Mouse (Mus musculus) stomach, embryonic 16.5 days (tissue): ENCODE data around the gene Srsf3. TPM values are rescaled to one million over a fixed set of nuclear protein-coding genes. Genes with fewer than 3 reads are reported as not detected.

Source experiments
- ATAC-seq: fragments of 200-750 bp; cut with Nextera tagmentation; 2 replicates; pipeline ENCODE4 v1.8.0; 2017; ENCODE audit warnings: moderate number of reproducible peaks, moderate TSS enrichment; ENCODE audit not compliant: insufficient read depth, low FRiP score
- H3K27ac ChIP-seq: fragments of 300-500 bp; sonication (generic); 2 replicates; pipeline ENCODE4 v1.5.1; 2014; ENCODE audit warnings: low read length
- H3K27me3 ChIP-seq: fragments of 300-500 bp; sonication (generic); 2 replicates; pipeline ENCODE4 v1.6.1; 2014; ENCODE audit warnings: low read length, control low read depth, mixed read lengths; ENCODE audit not compliant: control insufficient read depth, insufficient read depth
- H3K36me3 ChIP-seq: fragments of 300-500 bp; sonication (generic); 2 replicates; pipeline ENCODE4 v1.6.1; 2014; ENCODE audit warnings: low read length; ENCODE audit not compliant: control insufficient read depth, insufficient read depth
- H3K4me1 ChIP-seq: fragments of 300-500 bp; sonication (generic); 2 replicates; pipeline ENCODE4 v1.6.1; 2014; ENCODE audit warnings: low read length, control low read depth, mixed read lengths; ENCODE audit not compliant: control insufficient read depth, insufficient read depth
- H3K4me2 ChIP-seq: fragments of 300-500 bp; sonication (generic); 2 replicates; pipeline ENCODE4 v1.6.1; 2014; ENCODE audit warnings: low read depth, low read length, mixed read lengths
- H3K4me3 ChIP-seq: fragments of 300-500 bp; sonication (generic); replicated peaks from 2 replicates; pipeline ENCODE4 v1.5.1; 2014; ENCODE audit warnings: mild to moderate bottlenecking, low read length
- H3K9ac ChIP-seq: fragments of 300-500 bp; sonication (generic); 2 replicates; pipeline ENCODE4 v1.6.1; 2014; ENCODE audit warnings: low read length
- H3K9me3 ChIP-seq: fragments of 300-500 bp; sonication (generic); replicated peaks from 2 replicates; pipeline ENCODE4 v1.6.1; 2016; ENCODE audit warnings: low read length, control low read depth; ENCODE audit not compliant: control insufficient read depth
- WGBS: fragments of 180-500 bp; shearing (Covaris S2); extraction: QIAGEN DNeasy Blood & Tissue Kit; methylation state at CpG from one replicate; pipeline ENCODE4 v1.1.7; 2014; 5-methylcytosine and 5-hydroxymethylcytosine counted together
- polyA plus RNA-seq: library from polyadenylated mRNA; unstranded; fragments of >200 nt; fragmentation: Nextera tagmentation; extraction: Ambion mirVana; gene quantifications from 2 replicates; pipeline ENCODE4 v1.2.1, GENCODE M21; 2015

Gene Srsf3
- polyA plus RNA-seq, 1 experiment from 2014 or later, result 477 TPM

DNA sequence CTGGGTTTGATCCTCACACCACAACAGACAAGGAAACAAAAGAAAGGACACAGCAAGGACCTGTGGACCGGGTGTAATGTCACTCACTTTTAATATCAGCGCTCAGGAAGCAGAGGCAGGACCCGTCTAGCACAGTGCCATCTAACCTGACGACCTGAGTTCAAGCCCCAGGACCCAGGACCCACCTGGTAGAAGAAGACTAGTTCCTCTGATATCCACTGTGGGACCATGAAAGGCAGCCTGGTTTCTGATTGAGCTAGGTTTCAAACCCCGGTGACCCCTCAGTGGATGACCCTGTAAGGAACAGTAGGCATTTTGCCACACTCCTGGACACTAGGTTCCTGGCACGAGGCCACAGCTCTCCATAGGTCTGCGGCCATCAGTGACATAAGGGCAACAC is 52.2 kb downstream of the Srsf3 start:
- no peaks in the 10 kb centered on the region for H3K9me3 ChIP-seq
- H3K27ac ChIP-seq, result no peak overlapping the region
- peaks cover 15% of the 10 kb centered on the region for H3K4me1 ChIP-seq
- peaks cover 4% of the 10 kb centered on the region; the same call in 1 of the 2 replicates for H3K27me3 ChIP-seq
- no peak overlapping the region for H3K4me3 ChIP-seq
- no peak for ATAC-seq
- 88% methylated on average over 7 of the region's 7 CpGs for WGBS
- H3K36me3 ChIP-seq, result no peaks in the 10 kb centered on the region
- no peak overlapping the region for H3K4me2 ChIP-seq
- no peak overlapping the region for H3K9ac ChIP-seq

DNA sequence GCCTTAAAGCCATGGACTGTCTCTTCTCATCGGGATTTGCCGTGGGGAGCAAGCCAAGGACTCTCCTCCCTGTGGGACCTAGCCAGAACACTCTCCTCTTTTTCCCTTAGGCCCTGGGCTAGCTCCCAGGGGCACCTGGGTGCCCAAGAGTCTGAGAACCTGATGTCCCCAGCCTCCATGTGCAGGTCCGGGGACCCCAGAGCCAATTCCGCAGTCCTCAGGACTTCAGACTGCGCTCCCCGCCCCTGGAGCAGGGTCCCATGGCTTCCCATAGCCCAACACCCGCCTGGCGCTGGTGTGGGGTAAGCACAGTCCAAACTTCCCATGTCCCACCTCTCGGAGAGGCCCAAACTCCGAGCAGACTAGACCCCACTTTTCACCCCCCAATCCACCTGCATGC is 52.8 kb downstream of the Srsf3 start:
- Histone ChIP-seq H3K27me3 (peaks cover 4% of the 10 kb centered on the region; the same call in 1 of the 2 replicates), H3K4me3 (no peak overlapping the region), H3K27ac (no peak overlapping the region), H3K9me3 (no peaks in the 10 kb centered on the region), H3K9ac (no peak overlapping the region), H3K4me2 (no peak overlapping the region), H3K36me3 (no peaks in the 10 kb centered on the region), H3K4me1 (peaks cover 15% of the 10 kb centered on the region)
- WGBS, result 81% methylated on average over 10 of the region's 10 CpGs
- ATAC-seq, result no peak

DNA sequence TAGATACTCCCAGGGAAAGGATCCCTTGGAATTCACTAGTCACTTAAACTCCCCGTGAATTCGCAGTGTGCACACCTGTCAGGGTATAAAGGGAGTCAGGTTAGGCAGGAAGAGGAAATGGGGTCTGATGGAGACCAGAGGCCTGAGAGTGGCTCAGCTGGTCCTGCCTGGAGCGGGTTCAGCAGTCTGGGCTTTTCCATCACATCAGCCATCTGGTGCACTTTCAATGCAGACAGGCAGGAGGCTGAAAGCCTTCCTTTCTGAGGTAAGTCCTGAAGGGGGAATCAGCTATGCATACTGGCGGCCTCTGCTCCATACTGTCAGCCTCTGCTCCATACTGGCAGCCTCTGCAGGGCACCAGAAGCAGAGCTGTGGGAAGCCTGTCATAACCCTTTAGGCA is 54.5 kb downstream of the Srsf3 start:
- Histone ChIP-seq H3K27me3 (peaks cover 4% of the 10 kb centered on the region; the same call in 1 of the 2 replicates), H3K9ac (no peak overlapping the region), H3K9me3 (no peaks in the 10 kb centered on the region), H3K4me1 (0 out of 2 replicates have a peak, but pooled peaks cover 7% of the 10 kb centered on the region), H3K4me3 (no peak overlapping the region), H3K27ac (no peak overlapping the region), H3K36me3 (no peaks in the 10 kb centered on the region), H3K4me2 (no peak overlapping the region)
- no peak for ATAC-seq
- WGBS, result 67% methylated on average over 4 of the region's 4 CpGs

DNA sequence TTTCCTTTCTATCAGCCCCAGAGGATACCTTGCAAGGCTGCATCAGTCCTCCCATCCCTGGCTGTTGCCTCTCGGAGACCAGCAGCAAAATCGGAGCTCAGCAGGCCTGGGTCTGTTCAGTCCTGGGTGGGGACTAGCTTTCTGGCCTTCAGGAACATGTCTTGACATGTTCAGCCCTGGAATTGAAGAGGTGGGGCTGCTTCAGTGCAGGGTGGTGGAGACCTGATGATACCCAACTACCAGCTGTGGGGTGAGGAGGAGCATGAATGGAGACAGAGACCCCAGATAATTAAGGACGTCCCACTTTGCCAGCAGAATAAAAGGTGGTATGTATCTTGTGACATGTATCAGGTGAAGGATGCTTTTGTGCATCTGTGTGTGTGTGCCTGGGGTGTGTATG is 58.3 kb downstream of the Srsf3 start, which contains the start of gene Cdkn1a:
Gene Cdkn1a, plus strand, starts transcription at position 201 of the 400 bp plus-strand sequence.
- no peaks in the 10 kb centered on the region for H3K27me3 ChIP-seq
- H3K36me3 ChIP-seq, result no peaks in the 10 kb centered on the region
- no peak within 1 kb of the TSS for H3K9ac ChIP-seq
- H3K27ac ChIP-seq, result no peak within 1 kb of the TSS
- H3K4me3 ChIP-seq, result no peak within 1 kb of the TSS
- 71% methylated on average over 3 of the region's 3 CpGs for WGBS
- no peaks in the 10 kb centered on the region for H3K9me3 ChIP-seq
- no peak within 1 kb of the TSS for H3K4me2 ChIP-seq
- peaks cover 17% of the 10 kb centered on the region; the same call in 1 of the 2 replicates for H3K4me1 ChIP-seq
- ATAC-seq, result no peak

DNA sequence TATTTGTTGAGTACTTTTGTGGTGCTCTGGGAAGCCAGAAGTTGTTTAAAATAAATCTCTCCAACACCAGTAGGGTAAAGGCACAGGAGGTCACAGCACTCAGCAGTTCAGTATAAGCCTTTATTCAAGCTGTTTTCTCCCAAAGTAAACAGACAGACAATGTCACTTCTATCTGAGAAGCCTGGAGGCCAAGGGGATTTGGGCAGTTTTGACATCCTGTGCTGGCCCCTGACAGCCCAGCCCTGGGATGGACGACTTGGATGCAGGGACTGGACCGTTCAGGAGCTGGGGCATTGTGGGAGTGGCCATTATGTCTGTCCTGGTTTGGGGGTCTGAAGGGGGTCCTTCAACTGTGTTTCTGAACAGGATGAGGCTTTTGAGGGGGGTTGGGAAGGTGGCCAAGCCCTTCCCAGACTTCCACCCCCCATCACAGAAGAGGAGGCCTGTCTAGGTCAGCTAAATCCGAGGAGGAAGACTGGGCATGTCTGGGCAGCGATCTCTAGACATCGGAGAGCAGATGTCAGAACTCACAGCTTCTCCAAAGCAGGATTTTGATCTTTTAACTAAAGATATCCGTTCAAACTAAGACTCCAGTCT is 59.0 kb downstream of the Srsf3 start:
- ATAC-seq, result no peak
- WGBS, result 33% methylated on average over 6 of the region's 6 CpGs
- no peak overlapping the region for H3K9ac ChIP-seq

DNA sequence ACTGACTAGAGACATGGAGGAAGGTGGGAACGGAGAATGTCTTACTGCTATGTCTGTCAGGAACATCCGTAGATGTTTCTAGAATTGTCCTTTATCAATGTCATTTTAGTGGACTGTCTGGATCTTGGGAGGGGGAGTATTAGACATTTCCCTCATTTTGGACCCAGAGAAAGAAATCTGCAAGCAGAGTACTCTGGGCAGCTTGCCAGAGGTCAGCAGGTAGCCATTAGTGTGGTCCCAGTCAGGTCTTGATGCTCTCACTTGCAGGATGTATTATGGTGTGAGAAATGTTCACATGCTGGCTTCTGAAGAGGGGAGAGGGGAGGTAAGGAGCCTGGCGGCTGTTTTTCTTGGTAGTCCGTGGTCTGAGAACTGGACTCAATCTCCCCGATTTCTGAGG is 60.1 kb downstream of the Srsf3 start:
- H3K9ac ChIP-seq, result no peak overlapping the region
- no peak overlapping the region for H3K4me2 ChIP-seq
- H3K4me3 ChIP-seq, result no peak overlapping the region
- no peak overlapping the region for H3K27ac ChIP-seq
- H3K9me3 ChIP-seq, result no peaks in the 10 kb centered on the region
- no peaks in the 10 kb centered on the region for H3K36me3 ChIP-seq
- no peaks in the 10 kb centered on the region for H3K27me3 ChIP-seq
- no peak for ATAC-seq
- WGBS, result 49% methylated on average over 5 of the region's 5 CpGs
- H3K4me1 ChIP-seq, result peaks cover 17% of the 10 kb centered on the region; the same call in 1 of the 2 replicates

More for the DNA sequence above, 59.0 kb downstream of the Srsf3 start:
- no peak overlapping the region for H3K4me2 ChIP-seq
- no peak overlapping the region for H3K27ac ChIP-seq
- no peak overlapping the region for H3K4me3 ChIP-seq
- H3K9me3 ChIP-seq, result no peaks in the 10 kb centered on the region
- H3K36me3 ChIP-seq, result no peaks in the 10 kb centered on the region
- no peaks in the 10 kb centered on the region for H3K27me3 ChIP-seq
- H3K4me1 ChIP-seq, result peaks cover 17% of the 10 kb centered on the region; the same call in 1 of the 2 replicates

Other genes with a start within 250 kb of the Srsf3 start
- gene Brpf3, start 231.5 kb upstream of the Srsf3 start, polyA plus RNA-seq, result 8.2 and 10.5 TPM in 2 replicates
- gene Pnpla1, start 174.2 kb upstream of the Srsf3 start, polyA plus RNA-seq, result 1.2 and 3.0 TPM in 2 replicates
- 0.25 and 0.31 TPM in 2 replicates for gene 4930539E08Rik, start 117.3 kb upstream of the Srsf3 start, polyA plus RNA-seq
- gene Pxt1, start 88.8 kb upstream of the Srsf3 start, polyA plus RNA-seq, result 0.21 TPM in 1 of 2 replicates, not detected in the other
- 77.2 and 78.3 TPM in 2 replicates for gene Kctd20, start 80.7 kb upstream of the Srsf3 start, polyA plus RNA-seq
- 118 and 120 TPM in 2 replicates for gene Stk38, start 24.6 kb upstream of the Srsf3 start, polyA plus RNA-seq
- gene Cdkn1a, start 58.3 kb downstream of the Srsf3 start, polyA plus RNA-seq, result 144 and 167 TPM in 2 replicates
- 4.0 and 4.1 TPM in 2 replicates for gene Rab44, start 81.5 kb downstream of the Srsf3 start, polyA plus RNA-seq
- gene Cpne5, start 205.5 kb downstream of the Srsf3 start, polyA plus RNA-seq, result 6.9 and 7.5 TPM in 2 replicates
- gene Ppil1, start 231.6 kb downstream of the Srsf3 start, polyA plus RNA-seq, result 129 and 130 TPM in 2 replicates
- gene BC004004, start 236.2 kb downstream of the Srsf3 start, polyA plus RNA-seq, result 82.2 and 83.0 TPM in 2 replicates